Mouse (Mus musculus) brain, embryonic 14.5 days (tissue): ENCODE measurements around the gene Rnase1.

Source experiments
- CTCF ChIP-seq: fragments of 200-500 bp; IDR thresholded peaks from 2 replicates; pipeline ENCODE4 v1.5.1; 2012; ENCODE audit warnings: inconsistent platforms, mild to moderate bottlenecking, moderate library complexity, borderline replicate concordance; ENCODE audit not compliant: insufficient read depth, insufficient read length; ENCODE audit errors: extremely low read depth
- POLR2A ChIP-seq: fragments of 200-500 bp; IDR thresholded peaks from 2 replicates; pipeline ENCODE4 v1.6.1; 2012; ENCODE audit warnings: mild to moderate bottlenecking, inconsistent platforms, borderline replicate concordance; ENCODE audit not compliant: poor library complexity, insufficient read depth, insufficient read length, severe bottlenecking; ENCODE audit errors: extremely low read depth

- TF ChIP-seq CTCF: no peak
- no peak for TF ChIP-seq POLR2A
These were observed 47.7 kb downstream of the Rnase1 start for GRCm38 (mm10) chr14:51098921-51099320.
